Mouse (Mus musculus): ENCODE results near the gene Rhbg. TPM values are rescaled to one million over a fixed set of nuclear protein-coding genes. Genes with fewer than 3 reads are reported as not detected.

The Rhbg gene
- polyA plus RNA-seq, 1 experiment = 94.4 TPM

DNA sequence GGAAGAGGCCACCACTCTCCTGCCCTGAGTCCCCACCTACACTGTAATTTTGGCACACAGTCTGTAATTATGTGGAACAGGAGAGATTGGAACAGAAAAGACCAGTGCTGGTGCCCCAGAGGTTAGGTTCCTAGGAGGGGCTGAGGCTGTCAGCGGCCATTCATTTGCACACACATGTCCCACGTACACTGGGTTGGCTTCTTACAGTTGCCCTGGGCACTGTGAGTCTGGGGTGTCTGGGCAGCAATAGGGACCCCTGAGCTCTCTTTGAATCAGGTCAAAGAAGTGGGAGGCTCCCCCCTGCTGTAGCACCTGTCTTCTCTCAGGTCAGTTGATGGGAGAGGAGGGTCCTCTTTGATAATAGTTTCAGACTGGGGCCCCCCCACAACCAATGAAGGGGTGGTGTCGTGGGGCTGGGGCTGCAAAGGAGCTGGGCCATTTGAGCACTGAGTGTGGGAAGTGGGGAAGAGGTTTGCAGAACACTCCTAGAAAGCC, 46.2 kb downstream of the Rhbg start:
- Histone ChIP-seq H3K36me3 (ENCODE audit: control insufficient read depth, insufficient read depth, low read length) (no peaks in the 10 kb centered on the region), H3K27ac (ENCODE audit: insufficient read depth, low read depth, low read length) (no peak overlapping the region), H3K27me3 (replicated peaks; ENCODE audit: control insufficient read depth, insufficient read depth, low read length) (peaks cover 2% of the 10 kb centered on the region; the same call in 1 of the 2 replicates), H3K4me3 (ENCODE audit: insufficient read depth, low read depth, low read length) (no peak overlapping the region), H3K4me1 (ENCODE audit: control insufficient read depth, insufficient read depth, low read length) (no peaks in the 10 kb centered on the region)
- WGBS = 10% methylated on average over 3 of the region's 3 CpGs
- DNase-seq = no peak
- TF ChIP-seq POLR2A (IDR thresholded peaks at IDR 0.05; ENCODE audit: low read depth, low read length) = no peak
- TF ChIP-seq CTCF (conservative IDR thresholded peaks at IDR 0.05; ENCODE audit: insufficient read depth, insufficient read length, low read depth, low read length) = no peak

DNA sequence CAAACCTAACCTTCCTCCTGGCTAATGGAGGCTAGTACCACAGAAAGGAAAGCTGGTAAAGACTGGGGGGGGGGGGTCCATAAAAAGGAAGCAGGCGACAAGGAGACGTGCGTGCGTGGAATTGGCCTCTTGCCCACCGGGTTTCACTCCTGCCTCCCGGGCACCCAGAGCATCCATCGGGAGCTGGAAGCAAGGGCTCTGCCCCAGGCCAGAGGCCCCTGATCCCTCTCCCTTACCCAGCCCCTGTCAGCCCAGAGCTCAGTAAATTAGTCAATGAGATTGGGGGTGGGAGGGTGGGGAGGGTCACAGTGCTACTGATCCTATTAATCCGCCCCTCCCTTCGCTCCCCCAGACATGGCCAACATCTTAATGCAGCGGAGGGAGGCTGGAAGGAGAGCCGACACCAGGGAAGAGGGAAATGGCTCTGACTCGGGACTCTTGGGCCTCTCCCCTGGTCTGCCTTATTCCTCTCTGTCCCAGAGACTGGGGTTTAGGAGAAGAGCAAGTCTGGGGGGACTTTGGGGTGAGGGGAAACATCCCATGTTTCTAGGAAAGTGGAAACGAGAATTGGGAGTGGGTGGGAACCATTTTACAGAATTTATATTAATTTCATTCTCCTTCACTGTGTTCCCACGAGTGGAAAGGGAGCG, 46.9 kb downstream of the Rhbg start:
- peaks cover 3% of the 10 kb centered on the region; the same call in 1 of the 2 replicates for H3K27me3 ChIP-seq (replicated peaks; ENCODE audit: control insufficient read depth, insufficient read depth, low read length)
- no peaks in the 10 kb centered on the region for H3K36me3 ChIP-seq (ENCODE audit: control insufficient read depth, insufficient read depth, low read length)
- no peak overlapping the region for H3K27ac ChIP-seq (ENCODE audit: insufficient read depth, low read depth, low read length)
- 7% methylated on average over 15 of the region's 15 CpGs for WGBS
- H3K4me1 ChIP-seq (ENCODE audit: control insufficient read depth, insufficient read depth, low read length) = no peaks in the 10 kb centered on the region
- H3K4me3 ChIP-seq (ENCODE audit: insufficient read depth, low read depth, low read length) = no peak overlapping the region
- TF ChIP-seq POLR2A (IDR thresholded peaks at IDR 0.05; ENCODE audit: low read depth, low read length) (no peak), CTCF (conservative IDR thresholded peaks at IDR 0.05; ENCODE audit: insufficient read depth, insufficient read length, low read depth, low read length) (no peak)
- no peak for DNase-seq

DNA sequence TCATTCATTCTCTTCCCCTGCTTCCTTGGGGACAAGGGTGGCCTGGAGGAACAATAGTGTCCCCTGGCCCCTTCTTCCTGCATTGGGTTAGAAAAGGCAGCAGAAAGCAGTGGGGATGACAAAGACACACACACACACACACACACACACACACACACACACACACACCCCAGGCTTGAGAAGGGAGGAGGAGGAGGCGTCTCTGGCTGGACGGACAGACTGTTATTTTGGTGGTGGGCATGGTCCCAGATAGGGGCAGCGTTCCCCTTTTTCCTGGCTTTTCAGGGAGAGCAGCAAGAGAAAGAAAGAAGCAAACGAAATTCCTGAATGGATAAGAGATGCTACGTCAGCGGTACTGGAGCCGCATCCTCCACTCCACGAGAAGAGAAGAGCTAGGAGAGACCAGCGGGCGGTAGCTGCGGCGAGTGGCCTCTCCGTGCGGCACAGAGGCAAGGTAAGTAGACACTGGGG, 47.6 kb downstream of the Rhbg start:
- H3K27me3 ChIP-seq (replicated peaks; ENCODE audit: control insufficient read depth, insufficient read depth, low read length) = peaks cover 3% of the 10 kb centered on the region; the same call in 1 of the 2 replicates
- H3K36me3 ChIP-seq (ENCODE audit: control insufficient read depth, insufficient read depth, low read length) = no peaks in the 10 kb centered on the region
- DNase-seq = no peak

DNA sequence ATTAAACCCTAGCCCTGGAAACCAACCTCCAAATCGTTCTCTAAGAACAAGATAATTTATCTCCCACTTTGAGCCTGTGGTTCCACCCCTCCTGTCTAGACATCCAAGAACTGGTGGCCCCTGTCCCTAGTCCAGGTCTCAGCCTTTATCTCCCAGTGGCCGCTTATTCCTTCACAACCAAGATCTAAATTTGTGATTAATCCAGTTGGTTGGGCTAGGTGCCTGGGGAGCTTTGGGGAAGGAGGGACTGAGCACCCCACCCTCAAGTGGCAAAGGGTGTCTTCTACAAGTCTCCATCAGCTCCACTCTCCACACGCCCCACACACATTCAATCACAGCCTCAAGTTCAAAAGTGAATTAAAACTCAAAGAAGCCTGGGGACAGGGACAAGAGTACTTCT, 48.0 kb downstream of the Rhbg start:
- Histone ChIP-seq H3K4me1 (ENCODE audit: control insufficient read depth, insufficient read depth, low read length) (no peaks in the 10 kb centered on the region), H3K27ac (ENCODE audit: insufficient read depth, low read depth, low read length) (no peak overlapping the region), H3K4me3 (ENCODE audit: insufficient read depth, low read depth, low read length) (no peak overlapping the region), H3K27me3 (replicated peaks; ENCODE audit: control insufficient read depth, insufficient read depth, low read length) (peaks cover 5% of the 10 kb centered on the region), H3K36me3 (ENCODE audit: control insufficient read depth, insufficient read depth, low read length) (no peaks in the 10 kb centered on the region)
- TF ChIP-seq POLR2A (IDR thresholded peaks at IDR 0.05; ENCODE audit: low read depth, low read length) (no peak), CTCF (conservative IDR thresholded peaks at IDR 0.05; ENCODE audit: insufficient read depth, insufficient read length, low read depth, low read length) (no peak)
- no peak for DNase-seq
- WGBS = 17% methylated on average over 3 of the region's 3 CpGs

More for the DNA sequence above, 47.6 kb downstream of the Rhbg start:
- Histone ChIP-seq H3K4me3 (ENCODE audit: insufficient read depth, low read depth, low read length) (no peak overlapping the region), H3K27ac (ENCODE audit: insufficient read depth, low read depth, low read length) (no peak overlapping the region), H3K4me1 (ENCODE audit: control insufficient read depth, insufficient read depth, low read length) (no peaks in the 10 kb centered on the region)
- no peak for TF ChIP-seq CTCF (conservative IDR thresholded peaks at IDR 0.05; ENCODE audit: insufficient read depth, insufficient read length, low read depth, low read length)
- TF ChIP-seq POLR2A (IDR thresholded peaks at IDR 0.05; ENCODE audit: low read depth, low read length) = no peak
- 2% methylated on average over 14 of the region's 14 CpGs for WGBS

DNA sequence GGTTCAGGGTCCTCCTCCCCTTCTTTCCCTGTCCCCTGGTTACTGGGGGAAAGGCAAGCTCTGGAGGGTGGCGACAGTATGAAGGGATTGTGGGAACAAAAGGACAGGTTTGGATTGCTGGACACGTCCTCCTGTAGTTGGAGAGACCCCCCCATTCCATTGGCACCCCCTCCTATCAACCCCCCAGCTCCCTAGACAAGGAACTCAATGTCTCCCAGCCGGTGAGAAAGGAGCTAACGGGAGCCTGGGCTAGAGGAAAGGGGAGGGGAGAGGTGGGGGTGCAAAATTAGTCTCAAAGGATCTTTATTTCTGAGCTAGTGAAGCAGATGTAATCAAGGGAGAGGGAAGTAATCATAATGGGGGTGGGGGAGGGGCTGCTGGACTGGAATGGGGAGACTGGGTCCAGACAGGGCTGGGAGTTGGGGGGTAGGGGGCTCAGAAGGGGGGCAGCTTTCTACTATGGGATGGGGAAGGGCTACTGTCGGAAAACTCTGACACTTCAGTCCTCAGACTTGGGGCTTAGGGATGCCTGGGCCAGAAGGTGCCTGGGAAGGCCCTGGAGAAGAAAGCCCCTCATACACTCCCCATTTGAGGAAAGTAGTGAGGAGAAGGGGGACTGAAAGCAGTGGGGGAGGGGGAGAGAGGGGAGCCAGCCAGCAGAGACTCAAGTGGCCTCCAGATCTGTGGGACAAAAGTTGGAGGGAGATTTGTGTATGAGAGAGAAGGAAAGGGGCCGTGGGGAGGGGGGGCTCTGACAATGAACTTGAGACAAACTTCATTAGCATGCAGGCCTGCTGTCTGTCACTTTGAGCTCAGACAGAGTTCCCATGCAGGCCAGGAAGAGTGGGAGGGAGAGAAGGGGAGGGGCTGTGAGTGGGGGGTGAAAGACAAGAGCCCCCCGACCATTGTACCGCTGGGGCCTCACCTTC, 48.7 kb downstream of the Rhbg start:
- TF ChIP-seq CTCF (conservative IDR thresholded peaks at IDR 0.05; ENCODE audit: insufficient read depth, insufficient read length, low read depth, low read length) (no peak), POLR2A (IDR thresholded peaks at IDR 0.05; ENCODE audit: low read depth, low read length) (no peak)
- Histone ChIP-seq H3K4me1 (ENCODE audit: control insufficient read depth, insufficient read depth, low read length) (no peaks in the 10 kb centered on the region), H3K27me3 (replicated peaks; ENCODE audit: control insufficient read depth, insufficient read depth, low read length) (peaks cover 8% of the 10 kb centered on the region), H3K4me3 (ENCODE audit: insufficient read depth, low read depth, low read length) (no peak overlapping the region), H3K27ac (ENCODE audit: insufficient read depth, low read depth, low read length) (no peak overlapping the region), H3K36me3 (ENCODE audit: control insufficient read depth, insufficient read depth, low read length) (no peaks in the 10 kb centered on the region)
- no peak for DNase-seq
- 9% methylated on average over 8 of the region's 8 CpGs for whole genome bisulfite sequencing

DNA sequence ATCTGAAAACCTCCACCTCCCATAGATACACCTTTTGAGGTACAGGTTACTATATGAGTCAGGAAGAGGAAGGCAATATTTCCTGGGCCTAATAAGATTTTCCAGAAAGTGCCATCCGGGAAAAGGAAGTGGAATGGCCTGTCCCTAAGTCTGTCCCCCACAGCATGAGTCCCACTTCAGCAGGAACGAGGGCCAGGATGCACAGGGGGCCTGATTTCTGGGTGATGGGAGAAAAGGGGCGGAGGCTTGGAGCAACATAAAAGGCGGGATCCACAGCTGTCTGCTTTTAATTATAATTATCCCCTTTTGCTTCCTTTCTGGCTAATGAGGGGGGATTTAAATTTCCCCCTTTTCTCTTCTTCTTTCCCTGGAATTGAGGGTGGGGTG, 49.3 kb downstream of the Rhbg start:
- no peaks in the 10 kb centered on the region for H3K36me3 ChIP-seq (ENCODE audit: control insufficient read depth, insufficient read depth, low read length)
- TF ChIP-seq POLR2A (IDR thresholded peaks at IDR 0.05; ENCODE audit: low read depth, low read length) (no peak), CTCF (conservative IDR thresholded peaks at IDR 0.05; ENCODE audit: insufficient read depth, insufficient read length, low read depth, low read length) (no peak)
- H3K27me3 ChIP-seq (replicated peaks; ENCODE audit: control insufficient read depth, insufficient read depth, low read length) = peaks cover 11% of the 10 kb centered on the region
- no peak overlapping the region for H3K4me3 ChIP-seq (ENCODE audit: insufficient read depth, low read depth, low read length)
- no peaks in the 10 kb centered on the region for H3K4me1 ChIP-seq (ENCODE audit: control insufficient read depth, insufficient read depth, low read length)
- DNase-seq = no peak
- WGBS = 12% methylated on average over 4 of the region's 4 CpGs
- H3K27ac ChIP-seq (ENCODE audit: insufficient read depth, low read depth, low read length) = no peak overlapping the region

DNA sequence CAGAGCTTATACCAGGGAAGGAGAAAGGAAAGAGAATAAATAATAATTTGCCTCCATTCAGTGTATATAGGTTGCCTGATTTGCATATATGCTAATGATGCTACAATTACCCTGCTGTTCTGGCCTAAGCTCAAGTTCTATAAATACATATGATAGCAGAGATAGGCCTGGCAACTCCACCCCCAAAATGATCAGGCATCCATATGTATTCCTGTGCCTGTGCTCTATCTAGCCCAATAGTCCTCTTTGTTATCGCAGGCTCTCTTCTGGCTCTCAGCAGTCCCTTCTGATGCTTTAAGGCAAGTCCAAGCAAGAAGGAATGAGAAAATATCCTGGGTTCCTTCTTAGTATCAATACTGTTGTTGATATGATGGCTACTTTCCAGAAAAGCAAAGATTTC, 49.8 kb downstream of the Rhbg start:
- Histone ChIP-seq H3K4me1 (ENCODE audit: control insufficient read depth, insufficient read depth, low read length) (no peaks in the 10 kb centered on the region), H3K4me3 (ENCODE audit: insufficient read depth, low read depth, low read length) (no peak overlapping the region), H3K27me3 (replicated peaks; ENCODE audit: control insufficient read depth, insufficient read depth, low read length) (peaks cover 14% of the 10 kb centered on the region), H3K36me3 (ENCODE audit: control insufficient read depth, insufficient read depth, low read length) (no peaks in the 10 kb centered on the region), H3K27ac (ENCODE audit: insufficient read depth, low read depth, low read length) (no peak overlapping the region)
- DNase-seq = no peak
- no peak for TF ChIP-seq CTCF (conservative IDR thresholded peaks at IDR 0.05; ENCODE audit: insufficient read depth, insufficient read length, low read depth, low read length)
- TF ChIP-seq POLR2A (IDR thresholded peaks at IDR 0.05; ENCODE audit: low read depth, low read length) = no peak
- 30% methylated on average over 1 of the region's 1 CpGs for WGBS
